Mouse (Mus musculus) retina, adult 2 months (tissue): Measurements from ENCODE around the gene Tmco1.

ENCODE experiments used
- DNase-seq: peaks from one replicate; pipeline ENCODE4 v3.0.0-alpha.2; 2012; ENCODE audit warnings: low read depth, low spot score

Gene Tmco1

DNA sequence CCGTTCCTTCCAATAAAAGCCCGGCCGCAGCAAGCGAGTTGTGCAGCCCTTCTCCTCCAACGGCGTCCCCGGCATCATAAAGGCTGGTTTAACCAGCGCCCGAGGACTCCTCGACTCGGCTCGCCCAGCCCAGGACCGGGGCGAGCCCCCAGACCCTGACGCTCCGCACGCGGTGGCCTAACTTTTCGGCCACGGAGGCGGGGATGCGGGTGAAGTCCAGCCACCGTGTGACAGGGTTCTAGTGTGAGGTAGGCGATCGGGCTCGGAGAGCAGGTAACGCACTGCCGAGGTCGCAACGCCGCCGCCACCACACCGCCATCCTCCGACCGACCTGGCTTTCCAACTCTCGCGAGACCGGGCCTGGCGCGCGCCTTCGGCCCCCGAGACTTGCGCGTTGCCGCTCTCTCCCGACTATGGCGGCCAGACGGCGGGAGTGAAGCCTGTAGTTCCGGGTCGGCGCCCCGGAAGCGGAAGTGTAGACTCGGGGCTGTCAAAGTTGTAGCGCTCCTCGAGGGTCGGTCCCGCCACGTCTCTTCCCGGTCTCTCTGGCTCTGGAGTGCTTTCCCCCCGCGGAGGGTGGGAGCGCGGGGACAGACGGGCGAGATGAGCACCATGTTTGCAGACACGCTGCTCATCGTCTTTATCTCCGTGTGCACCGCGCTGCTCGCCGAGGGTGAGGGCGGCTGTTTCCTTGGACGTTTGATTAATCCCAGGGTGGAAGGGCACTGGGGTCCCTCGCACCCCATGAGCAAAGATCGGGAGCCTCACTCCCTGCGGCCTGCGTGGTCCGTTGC, at the start of gene Tmco1:
Tmco1 (plus strand) TSS at position 118 of the 794 bp plus-strand sequence.
- peak; percentile 92 for DNase-seq

DNA sequence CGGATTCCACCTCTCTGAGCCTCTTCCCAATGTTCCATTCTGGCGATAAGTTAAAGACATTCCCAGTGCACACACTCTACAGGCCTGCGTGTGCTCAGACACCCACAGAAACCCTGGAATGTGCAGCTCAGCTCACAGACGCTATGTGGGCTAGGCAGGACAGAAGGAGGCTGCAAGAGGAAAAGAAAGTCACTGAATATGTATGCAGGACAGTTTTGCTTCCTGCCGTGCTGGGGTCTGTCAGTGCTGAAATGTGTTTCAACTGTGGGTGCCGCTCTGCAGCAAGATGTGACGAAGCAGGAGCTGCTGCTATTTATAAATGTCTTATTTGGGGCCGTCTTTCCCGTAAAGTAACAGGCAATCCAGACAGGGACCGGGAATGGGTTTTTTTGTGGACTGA, 48.5 kb upstream of the Tmco1 start:
- no peak for DNase-seq

DNA sequence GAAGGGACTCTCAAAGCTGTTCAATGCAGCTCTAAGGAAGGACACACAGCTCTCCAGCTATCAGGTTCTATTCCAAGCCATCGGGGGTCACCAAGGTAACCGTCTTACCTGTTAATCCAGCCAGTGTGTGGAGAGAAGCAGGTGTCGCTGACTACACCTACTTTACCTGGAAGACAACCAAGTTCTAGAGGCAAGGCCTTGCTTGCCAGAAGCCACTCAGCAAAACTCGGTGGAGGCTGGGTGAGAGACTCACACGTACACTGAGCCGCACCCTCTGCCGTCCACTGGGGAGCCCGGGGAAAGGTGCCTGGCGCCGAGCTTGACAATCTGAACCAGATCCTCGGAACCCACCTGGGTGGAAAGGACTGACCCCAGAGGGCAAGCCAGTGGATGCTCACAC, 46.4 kb upstream of the Tmco1 start:
- no peak for DNase-seq

DNA sequence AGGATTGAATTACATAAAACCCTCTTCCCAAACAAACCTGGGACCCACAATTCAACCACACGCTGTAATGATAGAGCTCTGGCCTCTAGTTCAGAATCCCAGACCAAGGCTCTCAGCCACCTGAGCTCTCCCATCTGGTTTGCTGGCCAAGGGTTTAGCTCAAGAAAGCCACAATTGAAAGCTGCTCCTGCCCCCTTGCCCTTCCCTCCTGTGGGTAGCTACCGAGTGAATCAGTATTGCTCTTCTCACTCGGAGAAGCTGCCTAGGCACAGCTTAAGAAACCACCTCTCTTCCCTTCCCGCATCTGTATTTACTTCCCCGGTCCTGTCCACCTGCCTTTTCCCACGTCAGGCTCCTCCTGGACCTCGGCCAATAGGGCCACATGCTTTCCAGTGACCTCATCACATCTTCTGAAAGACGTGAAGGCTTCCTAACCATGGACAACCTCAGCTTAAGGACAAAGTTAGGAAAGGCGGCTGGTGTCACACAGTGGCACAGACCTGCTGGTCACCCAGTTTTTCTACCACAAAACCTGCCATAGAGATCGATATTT, 45.6 kb upstream of the Tmco1 start:
- DNase-seq: no peak

- no peak for DNase-seq
These were observed 42.8 kb upstream of the Tmco1 start for GRCm38 (mm10) chr1:167265366-167265765.

- no peak for DNase-seq
These were observed 41.5 kb upstream of the Tmco1 start for GRCm38 (mm10) chr1:167266720-167267119.

GRCm38 (mm10) chr1:167268360-167269063, 39.7 kb upstream of the Tmco1 start:
- no peak for DNase-seq

DNA sequence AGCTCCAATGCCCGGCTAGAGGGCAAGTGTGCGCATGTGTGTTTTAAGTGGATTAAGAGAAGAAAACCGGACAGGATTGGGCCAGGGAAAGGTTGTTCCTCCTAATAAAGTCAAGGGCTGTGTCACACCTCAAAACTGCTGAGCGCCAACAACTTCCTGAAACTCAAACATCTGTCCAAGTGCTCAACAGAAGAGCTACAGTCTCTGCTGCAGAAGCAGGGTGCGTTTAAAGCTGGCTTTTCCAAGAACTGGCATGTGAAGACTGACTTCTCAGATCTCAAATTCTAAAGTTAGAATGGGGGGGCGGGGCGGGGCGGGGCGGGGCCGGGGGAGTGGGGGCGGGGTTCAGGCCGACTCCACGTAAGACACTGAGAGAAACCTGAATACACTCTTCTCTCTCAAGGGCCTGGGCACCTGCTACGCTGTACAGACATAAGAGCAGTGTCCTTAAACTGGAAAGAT, 38.8 kb upstream of the Tmco1 start:
- no peak for DNase-seq

- no peak for DNase-seq
These were observed 38.3 kb upstream of the Tmco1 start for GRCm38 (mm10) chr1:167269856-167270270.

DNA sequence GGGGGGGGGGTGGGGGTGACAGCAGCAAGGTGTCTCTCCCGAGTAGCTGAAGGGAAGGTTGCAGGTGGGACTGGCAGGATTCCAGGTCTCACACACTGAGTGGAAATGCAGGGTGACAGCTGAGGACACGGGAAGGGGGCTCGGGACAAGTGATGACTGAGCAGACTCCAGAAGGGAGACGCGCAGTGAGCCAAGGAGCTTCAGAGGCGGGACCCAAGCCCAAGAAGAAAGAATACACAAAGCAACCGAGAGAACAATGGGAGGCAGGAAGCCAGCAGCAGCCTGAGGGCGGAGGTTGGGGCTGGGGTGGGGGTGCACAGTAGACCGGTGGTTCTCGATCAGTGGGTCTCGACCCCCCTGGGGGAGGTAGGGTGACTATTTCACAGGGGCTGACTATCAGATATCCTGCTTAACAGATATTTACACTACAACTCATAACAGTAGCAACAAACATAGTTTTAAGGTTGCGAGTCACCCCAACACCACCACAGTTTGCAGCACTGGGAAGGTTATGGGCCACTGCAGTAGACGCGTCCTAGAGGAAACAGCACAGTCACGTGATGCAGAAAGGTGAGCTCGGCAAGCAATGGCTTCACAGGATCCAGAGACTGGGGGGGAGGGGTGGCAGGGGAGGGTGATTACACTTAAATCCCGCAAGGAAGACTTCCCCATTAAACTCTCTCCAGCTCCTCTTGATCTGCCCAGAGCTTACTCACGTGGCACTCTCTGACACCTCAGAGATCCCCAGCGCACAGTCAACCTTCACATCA, 37.7 kb upstream of the Tmco1 start:
- DNase-seq: no peak

GRCm38 (mm10) chr1:167271304-167271703, 36.9 kb upstream of the Tmco1 start:
- no peak for DNase-seq

GRCm38 (mm10) chr1:167271841-167272240, 36.3 kb upstream of the Tmco1 start:
- no peak for DNase-seq

- DNase-seq: no peak
These were observed 34.6 kb upstream of the Tmco1 start for GRCm38 (mm10) chr1:167273380-167274163.

DNA sequence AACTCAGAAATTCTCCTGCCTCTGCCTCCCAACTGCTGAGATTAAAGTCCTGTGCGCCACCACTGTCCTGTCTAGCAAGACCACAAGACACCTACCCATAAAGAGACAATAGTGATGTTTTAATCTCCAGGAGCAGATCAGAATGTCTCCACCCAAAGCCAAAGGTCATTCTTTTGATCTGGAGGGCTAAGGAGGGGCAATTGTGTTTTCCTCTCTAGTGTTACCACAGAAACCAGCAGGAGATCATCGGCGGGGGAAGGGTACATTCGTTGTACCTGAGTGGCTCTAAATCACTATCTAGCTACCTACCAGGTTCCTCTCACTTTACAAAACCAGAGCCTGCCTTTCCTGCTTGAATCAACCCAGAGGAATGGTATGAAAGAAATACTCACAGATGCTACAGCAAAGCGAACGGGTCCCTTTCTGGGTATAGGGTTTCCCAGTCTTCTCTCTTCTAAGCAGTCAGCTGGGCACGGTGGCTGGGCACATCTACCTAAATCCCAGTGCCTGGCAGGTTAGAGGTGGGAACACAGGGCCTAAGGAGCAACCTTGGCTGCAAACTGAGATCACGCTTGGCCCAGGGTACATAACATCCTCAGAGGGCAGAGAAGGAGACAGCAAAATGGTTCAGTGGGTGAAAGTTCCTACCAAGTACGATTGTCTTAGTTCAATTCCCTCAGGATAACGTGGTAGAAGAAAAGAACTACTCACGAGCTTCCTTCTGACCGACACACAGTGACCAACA, 33.4 kb upstream of the Tmco1 start:
- no peak for DNase-seq

DNA sequence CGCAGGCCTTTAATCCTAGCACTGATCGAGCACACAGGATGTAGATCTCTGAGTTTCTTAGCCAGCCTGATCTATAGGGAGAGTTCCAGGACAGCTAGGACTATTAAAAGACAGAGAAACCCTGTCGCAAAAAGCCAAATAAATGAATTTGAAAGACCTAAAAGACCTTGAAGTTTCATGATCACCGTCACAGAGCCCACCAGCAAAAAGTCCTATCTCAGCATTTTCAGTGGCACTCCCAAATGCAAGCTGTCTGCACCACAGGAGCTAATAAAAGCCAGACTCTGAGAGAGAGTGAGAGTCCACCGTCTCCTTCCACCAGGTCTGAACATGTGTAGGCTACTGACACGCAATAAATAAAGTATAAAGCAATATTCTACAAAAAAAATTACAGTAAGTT, 29.8 kb upstream of the Tmco1 start:
- DNase-seq: no peak

DNA sequence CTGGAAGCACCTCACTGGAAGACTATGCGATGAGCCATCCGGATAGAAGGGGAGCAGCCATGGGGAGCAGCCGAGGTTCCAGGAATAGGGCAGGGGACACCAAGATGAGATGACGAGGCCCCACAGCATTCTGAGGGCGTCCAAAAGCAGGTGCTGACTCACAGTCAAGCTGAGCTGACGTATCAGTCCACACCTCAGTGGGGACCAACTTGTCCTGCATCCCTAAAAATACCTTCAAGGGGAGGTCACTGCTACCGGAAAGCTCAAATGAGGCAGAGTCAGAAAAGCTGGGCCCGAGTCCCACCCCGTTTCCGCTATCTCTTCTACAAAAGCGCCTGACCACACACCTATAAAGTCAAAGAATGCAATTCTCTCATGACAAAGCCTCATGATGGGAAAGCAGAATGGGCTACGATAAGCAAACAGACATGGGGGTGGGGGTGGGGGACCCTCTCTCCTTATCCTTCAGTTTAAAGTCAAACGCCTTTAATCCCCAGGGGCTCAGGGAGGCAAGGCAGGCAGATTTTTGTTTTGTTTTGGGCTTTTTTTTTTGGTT, 28.9 kb upstream of the Tmco1 start:
- no peak for DNase-seq

DNA sequence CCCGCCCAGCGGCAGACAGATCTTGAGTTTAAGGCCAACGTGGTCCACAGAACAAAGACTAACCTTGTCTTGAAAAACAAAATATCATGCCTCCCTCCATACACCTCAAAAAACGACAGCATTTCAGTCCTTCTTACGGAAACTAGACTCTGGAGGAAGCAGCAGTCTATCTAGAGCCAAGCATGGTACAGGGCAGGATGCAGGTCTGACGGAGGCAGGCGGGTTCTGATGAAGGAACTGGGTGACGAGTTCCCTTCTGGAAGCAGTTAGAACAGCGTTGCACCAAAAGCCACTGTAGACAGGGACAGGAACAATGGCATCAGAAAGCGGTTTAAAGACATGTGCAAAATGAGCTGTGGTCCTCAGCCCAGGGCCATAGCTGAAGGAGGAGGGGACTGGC, 28.1 kb upstream of the Tmco1 start:
- no peak for DNase-seq

DNA sequence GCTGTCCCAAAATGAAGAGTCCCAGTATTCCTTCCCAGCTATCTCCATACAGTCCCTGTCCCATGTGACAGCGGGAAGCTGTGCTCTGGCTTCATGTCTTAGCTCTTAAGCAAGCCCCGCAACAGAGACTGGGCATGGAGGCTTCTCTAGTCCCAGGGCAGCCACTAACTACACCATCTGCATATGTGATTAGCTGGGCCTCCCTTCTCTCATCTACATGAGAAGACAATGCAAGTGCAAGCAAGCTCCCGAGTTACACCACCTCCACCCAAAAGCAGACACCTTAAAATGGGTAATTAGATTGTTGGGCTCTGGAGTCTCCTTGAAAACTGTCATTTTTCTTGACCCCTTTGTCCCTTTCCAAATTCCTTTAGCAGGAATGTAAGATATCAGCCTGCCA, 26.1 kb upstream of the Tmco1 start:
- DNase-seq: no peak

DNA sequence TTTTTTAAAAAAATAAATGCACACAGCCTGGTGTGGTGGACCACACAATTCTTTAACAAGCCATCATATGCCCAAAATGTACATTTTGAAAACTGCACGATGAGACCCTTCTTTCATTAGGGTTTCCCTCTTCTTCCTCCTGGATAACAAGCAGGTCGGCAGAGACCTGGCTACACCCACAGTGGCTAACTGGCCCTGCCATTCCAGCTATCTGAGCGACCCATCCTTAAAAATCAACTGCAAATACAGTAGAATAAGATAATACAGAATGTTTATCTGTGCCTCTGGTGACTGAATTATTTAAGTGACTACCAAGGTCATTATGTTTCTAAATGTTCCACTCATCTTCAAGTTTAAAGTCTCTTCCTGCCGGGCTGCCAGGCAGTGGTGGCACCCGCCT, 25.4 kb upstream of the Tmco1 start:
- DNase-seq: no peak
